Mouse (Mus musculus): Measurements from ENCODE around the gene Phb. TPM values are rescaled to one million over a fixed set of nuclear protein-coding genes. Genes with fewer than 3 reads are reported as not detected.

The Phb gene
- polyA plus RNA-seq, 1 experiment from 2014 or later: 224 TPM

DNA sequence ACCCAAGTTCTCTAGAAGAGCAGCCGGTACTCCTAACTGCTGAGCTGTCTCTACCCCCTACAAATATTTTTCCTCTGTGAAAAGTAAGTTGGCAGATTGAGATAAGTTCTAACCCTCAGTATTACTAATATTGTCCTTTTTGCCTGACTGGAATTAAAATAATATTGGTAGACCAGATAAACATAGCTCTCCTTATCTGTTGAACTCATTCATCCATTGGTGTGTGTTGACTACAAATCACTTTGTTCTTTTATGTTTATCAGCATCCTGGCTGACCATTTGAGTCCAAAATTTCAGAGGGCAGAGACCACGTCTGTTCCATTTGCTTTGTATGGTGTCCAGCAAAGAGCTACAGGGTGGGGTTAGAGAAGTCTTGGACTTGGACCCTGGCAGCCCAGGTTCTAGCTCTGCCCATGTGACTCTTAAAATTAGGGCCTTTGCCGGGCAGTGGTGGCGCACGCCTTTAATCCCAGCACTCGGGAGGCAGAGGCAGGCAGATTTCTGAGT is 42.8 kb downstream of the Phb start:
- ATAC-seq (ENCODE audit: insufficient number of reproducible peaks, insufficient read depth, low FRiP score, low read depth): no peak
- no peaks in the 10 kb centered on the region for H3K36me3 ChIP-seq (ENCODE audit: control insufficient read depth, insufficient read depth, low read length)
- H3K27me3 ChIP-seq (ENCODE audit: control insufficient read depth, insufficient read depth, low read length): no peaks in the 10 kb centered on the region
- H3K9ac ChIP-seq (replicated peaks; ENCODE audit: low read depth, low read length): no peak overlapping the region
- H3K4me3 ChIP-seq (ENCODE audit: low read depth, low read length): no peak overlapping the region
- H3K27ac ChIP-seq (ENCODE audit: low read length): no peak overlapping the region
- peaks cover 7% of the 10 kb centered on the region for H3K4me1 ChIP-seq (ENCODE audit: control insufficient read depth, insufficient read depth, low read length)
- H3K9me3 ChIP-seq (ENCODE audit: control insufficient read depth, low read depth, low read length): no peaks in the 10 kb centered on the region
- no peak overlapping the region for H3K4me2 ChIP-seq (replicated peaks; ENCODE audit: low read depth, low read length)
- WGBS: 94% methylated on average over 6 of the region's 6 CpGs

DNA sequence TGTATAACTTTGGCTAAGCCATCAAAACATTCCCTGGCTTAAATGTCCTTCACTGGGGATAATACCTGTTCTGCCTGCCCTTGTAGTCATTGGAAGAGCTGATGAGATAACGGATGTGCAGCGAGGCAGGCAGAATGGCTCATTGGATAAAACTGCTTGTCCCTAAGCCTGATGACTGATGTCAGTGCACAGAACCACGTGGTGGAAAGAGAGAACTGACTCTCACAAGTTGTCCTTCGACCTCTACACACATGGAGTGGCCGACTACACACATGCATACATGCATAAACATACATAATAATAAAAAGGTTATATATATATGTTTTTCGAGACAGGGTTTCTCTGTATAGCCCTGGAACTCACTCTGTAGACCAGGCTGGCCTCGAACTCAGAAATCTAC is 43.7 kb downstream of the Phb start:
- H3K9me3 ChIP-seq (ENCODE audit: control insufficient read depth, low read depth, low read length): no peaks in the 10 kb centered on the region
- no peak overlapping the region for H3K27ac ChIP-seq (ENCODE audit: low read length)
- H3K9ac ChIP-seq (replicated peaks; ENCODE audit: low read depth, low read length): no peak overlapping the region
- no peak for ATAC-seq (ENCODE audit: insufficient number of reproducible peaks, insufficient read depth, low FRiP score, low read depth)
- H3K4me2 ChIP-seq (replicated peaks; ENCODE audit: low read depth, low read length): no peak overlapping the region
- no peaks in the 10 kb centered on the region for H3K27me3 ChIP-seq (ENCODE audit: control insufficient read depth, insufficient read depth, low read length)
- no peak overlapping the region for H3K4me3 ChIP-seq (ENCODE audit: low read depth, low read length)
- 77% methylated on average over 7 of the region's 7 CpGs for WGBS
- peaks cover 11% of the 10 kb centered on the region for H3K4me1 ChIP-seq (ENCODE audit: control insufficient read depth, insufficient read depth, low read length)
- no peaks in the 10 kb centered on the region for H3K36me3 ChIP-seq (ENCODE audit: control insufficient read depth, insufficient read depth, low read length)

DNA sequence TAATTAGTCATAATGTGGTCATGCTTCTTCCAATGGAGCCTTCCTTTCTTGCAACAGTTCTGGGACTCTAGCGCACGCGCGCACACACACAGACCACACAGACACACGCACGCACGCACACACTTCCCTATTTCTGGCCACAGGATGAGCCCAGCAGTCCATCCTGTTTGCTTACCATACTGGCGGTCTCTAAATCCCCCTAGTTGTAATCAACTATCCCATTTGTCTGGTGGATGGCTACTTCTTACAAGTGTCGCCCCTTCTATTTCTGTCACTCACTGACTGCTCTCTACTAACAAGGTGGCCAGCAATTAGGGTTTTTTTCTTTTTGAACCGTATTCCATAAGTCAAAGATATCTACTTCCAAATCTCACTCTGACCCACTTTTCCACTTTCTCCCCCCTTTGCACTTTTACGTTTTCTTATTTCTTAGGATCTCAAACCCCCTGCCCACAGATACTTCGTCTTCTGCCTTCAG is 45.4 kb downstream of the Phb start:
- Histone ChIP-seq H3K27me3 (ENCODE audit: control insufficient read depth, insufficient read depth, low read length) (no peaks in the 10 kb centered on the region), H3K4me1 (ENCODE audit: control insufficient read depth, insufficient read depth, low read length) (peaks cover 18% of the 10 kb centered on the region), H3K4me3 (ENCODE audit: low read depth, low read length) (peak overlapping the region; percentile 99), H3K9ac (replicated peaks; ENCODE audit: low read depth, low read length) (peak overlapping the region; percentile 96; the same call in 1 of the 2 replicates), H3K9me3 (ENCODE audit: control insufficient read depth, low read depth, low read length) (no peaks in the 10 kb centered on the region), H3K4me2 (replicated peaks; ENCODE audit: low read depth, low read length) (peak overlapping the region; percentile 94), H3K36me3 (ENCODE audit: control insufficient read depth, insufficient read depth, low read length) (no peaks in the 10 kb centered on the region), H3K27ac (ENCODE audit: low read length) (peak overlapping the region; percentile 96)
- ATAC-seq (ENCODE audit: insufficient number of reproducible peaks, insufficient read depth, low FRiP score, low read depth): peak; percentile 20; the same call in 1 of the 2 replicates
- WGBS: 24% methylated on average over 12 of the region's 12 CpGs

DNA sequence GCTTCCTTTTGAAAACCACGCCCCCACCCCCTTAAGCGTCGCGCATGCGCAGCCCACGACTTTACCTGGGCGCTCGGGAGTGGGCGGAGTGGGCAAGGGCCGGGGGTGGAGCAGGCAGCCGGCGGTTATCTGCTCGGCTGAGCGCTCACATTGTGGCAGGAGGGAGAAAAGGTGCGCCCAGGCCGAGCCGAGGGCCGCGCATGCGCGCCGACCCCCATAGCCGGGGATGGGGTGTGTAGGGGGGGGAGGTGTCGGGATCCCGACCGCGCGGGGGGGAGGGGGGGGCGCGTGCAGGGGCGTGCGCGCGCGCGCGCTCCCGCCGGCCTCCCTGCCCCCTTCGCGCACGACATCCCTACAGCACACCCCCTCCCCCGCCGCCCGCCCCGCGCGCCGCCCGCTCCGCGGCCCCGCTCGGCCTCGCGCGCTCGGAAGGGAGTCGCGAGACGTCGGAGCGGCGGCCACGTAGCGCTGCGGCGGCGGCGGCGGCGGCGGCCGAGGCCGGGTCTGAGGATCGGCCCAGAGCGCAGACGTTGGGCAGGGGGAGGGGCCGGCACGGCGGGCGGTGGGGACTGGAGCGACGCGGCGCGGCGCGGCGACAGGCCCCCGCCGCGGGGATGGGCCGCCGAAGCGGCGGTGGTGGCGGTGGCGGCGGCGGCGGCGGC is 45.9 kb downstream of the Phb start, which contains the start of gene Zfp652:
Gene Zfp652, plus strand, starts transcription at position 111 of the 662 bp plus-strand sequence.
- H3K27me3 ChIP-seq (ENCODE audit: control insufficient read depth, insufficient read depth, low read length): no peaks in the 10 kb centered on the region
- peak within 1 kb of the TSS; percentile 96 for H3K9ac ChIP-seq (replicated peaks; ENCODE audit: low read depth, low read length)
- H3K4me1 ChIP-seq (ENCODE audit: control insufficient read depth, insufficient read depth, low read length): peaks cover 18% of the 10 kb centered on the region
- peak within 1 kb of the TSS; percentile 99 for H3K4me3 ChIP-seq (ENCODE audit: low read depth, low read length)
- no peaks in the 10 kb centered on the region for H3K36me3 ChIP-seq (ENCODE audit: control insufficient read depth, insufficient read depth, low read length)
- H3K4me2 ChIP-seq (replicated peaks; ENCODE audit: low read depth, low read length): peak within 1 kb of the TSS; percentile 94
- H3K9me3 ChIP-seq (ENCODE audit: control insufficient read depth, low read depth, low read length): no peaks in the 10 kb centered on the region
- under 1% methylated on average over 44 of the region's 103 CpGs for WGBS
- peak within 1 kb of the TSS; percentile 96 for H3K27ac ChIP-seq (ENCODE audit: low read length)
- peak; percentile 93 for ATAC-seq (ENCODE audit: insufficient number of reproducible peaks, insufficient read depth, low FRiP score, low read depth)

DNA sequence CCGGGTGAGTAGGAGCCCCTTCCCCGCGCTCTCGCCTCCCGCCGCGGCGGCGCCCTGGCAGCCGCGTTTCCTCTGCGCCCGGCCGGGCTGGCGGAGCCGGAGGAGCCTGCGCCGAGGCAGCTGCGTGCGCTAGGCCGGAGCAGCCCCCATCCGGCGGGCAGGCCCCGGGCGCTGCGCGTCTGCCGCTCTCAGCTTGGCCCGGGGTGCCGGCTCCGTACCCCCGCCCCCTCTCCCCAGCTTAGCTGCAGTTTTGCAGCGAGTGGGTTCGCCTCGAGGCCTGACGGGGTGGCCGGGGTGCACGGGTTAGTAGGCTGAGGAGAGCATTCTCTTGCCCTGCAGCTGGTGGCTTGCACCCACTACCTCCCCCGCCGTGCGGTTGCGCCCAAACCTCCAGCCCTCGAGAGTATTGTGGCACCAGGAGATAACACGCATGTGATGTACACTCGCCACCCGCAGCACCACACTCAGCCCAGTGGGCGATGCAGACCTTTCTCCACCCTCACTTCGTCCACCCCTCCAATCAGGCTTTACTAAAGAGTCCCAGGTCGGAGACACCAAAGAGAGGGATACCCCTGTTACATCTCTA is 46.6 kb downstream of the Phb start:
- peaks cover 18% of the 10 kb centered on the region for H3K4me1 ChIP-seq (ENCODE audit: control insufficient read depth, insufficient read depth, low read length)
- peak overlapping the region; percentile 96 for H3K27ac ChIP-seq (ENCODE audit: low read length)
- H3K36me3 ChIP-seq (ENCODE audit: control insufficient read depth, insufficient read depth, low read length): no peaks in the 10 kb centered on the region
- WGBS: under 1% methylated on average over 44 of the region's 49 CpGs
- H3K4me3 ChIP-seq (ENCODE audit: low read depth, low read length): peak overlapping the region; percentile 99
- peak overlapping the region; percentile 94 for H3K4me2 ChIP-seq (replicated peaks; ENCODE audit: low read depth, low read length)
- H3K27me3 ChIP-seq (ENCODE audit: control insufficient read depth, insufficient read depth, low read length): no peaks in the 10 kb centered on the region
- no peaks in the 10 kb centered on the region for H3K9me3 ChIP-seq (ENCODE audit: control insufficient read depth, low read depth, low read length)
- H3K9ac ChIP-seq (replicated peaks; ENCODE audit: low read depth, low read length): peak overlapping the region; percentile 96
- peak; percentile 70; the same call in 1 of the 2 replicates for ATAC-seq (ENCODE audit: insufficient number of reproducible peaks, insufficient read depth, low FRiP score, low read depth)

DNA sequence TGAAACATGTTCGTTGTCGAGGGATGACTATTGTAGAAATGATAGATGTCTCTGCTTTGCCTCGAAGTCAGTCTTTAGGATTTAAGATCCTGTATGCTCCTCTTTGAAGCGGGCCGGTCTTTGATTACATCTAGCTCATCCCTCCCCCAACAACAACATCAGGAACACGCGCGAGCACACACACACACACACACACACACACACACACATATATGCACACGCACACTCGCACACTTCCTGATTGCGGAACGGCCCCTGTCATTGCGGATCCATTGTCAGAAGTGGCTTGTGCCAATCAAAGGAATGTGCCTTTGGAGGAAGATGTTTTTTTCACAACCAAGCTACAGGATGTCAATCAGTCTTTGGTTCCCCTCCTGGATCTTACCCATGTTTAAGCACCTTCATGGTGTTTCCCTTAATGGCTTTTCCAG is 47.1 kb downstream of the Phb start:
- peaks cover 18% of the 10 kb centered on the region for H3K4me1 ChIP-seq (ENCODE audit: control insufficient read depth, insufficient read depth, low read length)
- no peaks in the 10 kb centered on the region for H3K27me3 ChIP-seq (ENCODE audit: control insufficient read depth, insufficient read depth, low read length)
- H3K36me3 ChIP-seq (ENCODE audit: control insufficient read depth, insufficient read depth, low read length): no peaks in the 10 kb centered on the region
- H3K4me2 ChIP-seq (replicated peaks; ENCODE audit: low read depth, low read length): peak overlapping the region; percentile 94
- WGBS: under 1% methylated on average over 13 of the region's 13 CpGs
- no peak for ATAC-seq (ENCODE audit: insufficient number of reproducible peaks, insufficient read depth, low FRiP score, low read depth)
- H3K4me3 ChIP-seq (ENCODE audit: low read depth, low read length): peak overlapping the region; percentile 99
- peak overlapping the region; percentile 96; the same call in 1 of the 2 replicates for H3K27ac ChIP-seq (ENCODE audit: low read length)
- peak overlapping the region; percentile 96 for H3K9ac ChIP-seq (replicated peaks; ENCODE audit: low read depth, low read length)
- no peaks in the 10 kb centered on the region for H3K9me3 ChIP-seq (ENCODE audit: control insufficient read depth, low read depth, low read length)

DNA sequence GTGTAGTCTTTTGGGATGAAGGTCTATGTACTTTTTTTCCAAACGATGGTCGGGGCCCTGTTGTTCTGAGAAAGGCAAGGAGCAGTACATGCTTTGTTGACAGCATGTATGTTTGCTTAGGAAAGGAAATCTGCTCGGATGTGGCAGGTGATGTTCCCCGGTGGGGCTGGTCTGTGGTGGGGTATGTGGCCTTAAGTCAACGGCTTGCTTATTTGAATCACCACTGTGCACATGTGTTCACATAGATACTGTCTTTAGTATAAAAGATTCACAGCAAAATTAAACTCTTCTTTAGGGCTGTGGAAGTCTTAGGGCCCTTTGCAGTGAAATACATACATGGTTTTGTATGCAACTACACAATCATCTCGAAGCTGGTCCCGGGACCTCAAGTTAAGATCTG is 47.7 kb downstream of the Phb start:
- ATAC-seq (ENCODE audit: insufficient number of reproducible peaks, insufficient read depth, low FRiP score, low read depth): no peak
- Histone ChIP-seq H3K27me3 (ENCODE audit: control insufficient read depth, insufficient read depth, low read length) (no peaks in the 10 kb centered on the region), H3K4me1 (ENCODE audit: control insufficient read depth, insufficient read depth, low read length) (peaks cover 18% of the 10 kb centered on the region), H3K4me3 (ENCODE audit: low read depth, low read length) (peak overlapping the region; percentile 99), H3K9me3 (ENCODE audit: control insufficient read depth, low read depth, low read length) (no peaks in the 10 kb centered on the region), H3K36me3 (ENCODE audit: control insufficient read depth, insufficient read depth, low read length) (no peaks in the 10 kb centered on the region), H3K27ac (ENCODE audit: low read length) (no peak overlapping the region), H3K9ac (replicated peaks; ENCODE audit: low read depth, low read length) (peak overlapping the region; percentile 96; the same call in 1 of the 2 replicates), H3K4me2 (replicated peaks; ENCODE audit: low read depth, low read length) (peak overlapping the region; percentile 94)
- WGBS: 35% methylated on average over 7 of the region's 7 CpGs

DNA sequence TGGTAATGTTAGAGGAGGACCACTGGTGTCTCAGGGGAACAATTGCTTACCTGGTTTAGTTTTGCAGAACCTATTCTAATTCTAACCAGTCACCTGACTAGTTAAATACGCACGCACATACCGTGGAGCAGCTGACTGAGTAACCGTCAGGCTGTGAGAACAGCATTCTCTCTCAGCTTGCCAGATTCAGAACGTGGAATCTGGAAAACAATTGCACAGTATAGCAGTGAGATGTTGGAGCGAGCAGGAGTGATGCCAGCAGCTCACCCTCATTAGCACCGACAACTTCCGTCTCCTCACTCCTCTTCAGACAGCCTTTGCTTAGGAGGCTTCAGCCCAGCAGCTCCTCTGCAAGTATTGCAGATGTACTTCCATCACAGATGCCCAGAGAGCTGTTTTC is 49.4 kb downstream of the Phb start:
- Histone ChIP-seq H3K27ac (ENCODE audit: low read length) (no peak overlapping the region), H3K27me3 (ENCODE audit: control insufficient read depth, insufficient read depth, low read length) (no peaks in the 10 kb centered on the region), H3K4me1 (ENCODE audit: control insufficient read depth, insufficient read depth, low read length) (peaks cover 18% of the 10 kb centered on the region), H3K9ac (replicated peaks; ENCODE audit: low read depth, low read length) (no peak overlapping the region), H3K9me3 (ENCODE audit: control insufficient read depth, low read depth, low read length) (no peaks in the 10 kb centered on the region), H3K36me3 (ENCODE audit: control insufficient read depth, insufficient read depth, low read length) (no peaks in the 10 kb centered on the region), H3K4me3 (ENCODE audit: low read depth, low read length) (no peak overlapping the region), H3K4me2 (replicated peaks; ENCODE audit: low read depth, low read length) (no peak overlapping the region)
- 59% methylated on average over 8 of the region's 8 CpGs for WGBS
- ATAC-seq (ENCODE audit: insufficient number of reproducible peaks, insufficient read depth, low FRiP score, low read depth): no peak

All from stomach, embryonic 14.5 days (tissue).